Mouse (Mus musculus): Measurements from ENCODE around the gene Ptpra.

GRCm38 (mm10) chr2:130540266-130540665 is 90.2 kb downstream of the Ptpra start:
- TF ChIP-seq CTCF (IDR thresholded peaks at IDR 0.05; ENCODE audit: low read depth) = no peak
- no peak for TF ChIP-seq EP300 (IDR thresholded peaks at IDR 0.05; ENCODE audit: low read depth)
